Mouse (Mus musculus): ENCODE results near the gene Mkln1.

GRCm38 (mm10) chr6:31538112-31538511, 139.6 kb downstream of the Mkln1 start:
- no peak for TF ChIP-seq CTCF (IDR thresholded peaks at IDR 0.05; ENCODE audit: low read depth)
- no peak for TF ChIP-seq EP300 (IDR thresholded peaks at IDR 0.05; ENCODE audit: low read depth)

All from heart, postnatal 0 days (tissue).